Mouse (Mus musculus) megakaryocyte, embryonic 14.5 days (primary cell): ENCODE measurements at regions not wholly inside any gene's neighbourhood (a gene's known extent, or its start where the extent isn't known, plus 50 kb on each side); places are given as distances from the start of the nearest gene placed in this dataset.

Experiments used
- H3K27me3 ChIP-seq: replicated peaks from 2 replicates; pipeline ENCODE3; 2012; ENCODE audit warnings: inconsistent platforms
- H3K36me3 ChIP-seq: replicated peaks from 2 replicates; pipeline ENCODE3; 2012; ENCODE audit warnings: low read length, inconsistent platforms, mixed read lengths
- H3K4me1 ChIP-seq: 2 replicates; pipeline ENCODE4 v1.6.1; 2012; ENCODE audit warnings: inconsistent platforms
- H3K4me3 ChIP-seq: replicated peaks from 2 replicates; pipeline ENCODE3; 2012; ENCODE audit warnings: moderate library complexity, mild to moderate bottlenecking, inconsistent platforms
- H3K9me3 ChIP-seq: 2 replicates; pipeline ENCODE4 v1.6.1; 2012; ENCODE audit warnings: inconsistent platforms
- FLI1 ChIP-seq: IDR thresholded peaks from 2 replicates; pipeline ENCODE4 v1.6.1; 2012; ENCODE audit warnings: low read length, inconsistent platforms, mixed read lengths
- GATA1 ChIP-seq: IDR thresholded peaks from 3 replicates; pipeline ENCODE4 v1.6.1; 2012; ENCODE audit warnings: mixed read lengths, low read length, inconsistent platforms, borderline replicate concordance

- TF ChIP-seq FLI1 (no peak), GATA1 (no peak)
- H3K9me3 ChIP-seq = peaks cover 32% of the 10 kb centered on the region
- no peaks in the 10 kb centered on the region for H3K36me3 ChIP-seq
- H3K4me3 ChIP-seq = no peak overlapping the region
- no peaks in the 10 kb centered on the region for H3K4me1 ChIP-seq
- H3K27me3 ChIP-seq = no peaks in the 10 kb centered on the region
Observed at GRCm38 (mm10) chr5:52309317-52310060, 54.1 kb upstream of the Sod3 start.

- Histone ChIP-seq H3K36me3 (no peaks in the 10 kb centered on the region), H3K4me3 (no peak overlapping the region), H3K27me3 (no peaks in the 10 kb centered on the region), H3K9me3 (peaks cover 14% of the 10 kb centered on the region; the same call in 1 of the 2 replicates), H3K4me1 (no peaks in the 10 kb centered on the region)
- TF ChIP-seq FLI1 (no peak), GATA1 (no peak)
Observed at GRCm38 (mm10) chr5:52296303-52296702, 67.3 kb upstream of the Sod3 start.

GRCm38 (mm10) chr5:52294466-52294865 is 69.1 kb upstream of the Sod3 start:
- no peaks in the 10 kb centered on the region for H3K4me1 ChIP-seq
- no peaks in the 10 kb centered on the region for H3K27me3 ChIP-seq
- TF ChIP-seq GATA1 = no peak
- no peak for TF ChIP-seq FLI1
- H3K4me3 ChIP-seq = no peak overlapping the region
- no peaks in the 10 kb centered on the region for H3K36me3 ChIP-seq
- peaks cover 14% of the 10 kb centered on the region; the same call in 1 of the 2 replicates for H3K9me3 ChIP-seq

GRCm38 (mm10) chr5:52288319-52288718 is 75.3 kb upstream of the Sod3 start:
- H3K36me3 ChIP-seq = no peaks in the 10 kb centered on the region
- no peak overlapping the region for H3K4me3 ChIP-seq
- peaks cover 10% of the 10 kb centered on the region for H3K9me3 ChIP-seq
- H3K4me1 ChIP-seq = no peaks in the 10 kb centered on the region
- no peaks in the 10 kb centered on the region for H3K27me3 ChIP-seq
- TF ChIP-seq FLI1 (no peak), GATA1 (no peak)

- no peaks in the 10 kb centered on the region for H3K4me1 ChIP-seq
- no peak overlapping the region for H3K4me3 ChIP-seq
- peaks cover 20% of the 10 kb centered on the region for H3K9me3 ChIP-seq
- no peaks in the 10 kb centered on the region for H3K27me3 ChIP-seq
- H3K36me3 ChIP-seq = no peaks in the 10 kb centered on the region
- TF ChIP-seq FLI1 (no peak), GATA1 (no peak)
Observed at GRCm38 (mm10) chr5:52280871-52281270, 82.7 kb upstream of the Sod3 start.

GRCm38 (mm10) chr5:52278111-52278510 is 85.5 kb upstream of the Sod3 start:
- Histone ChIP-seq H3K36me3 (no peaks in the 10 kb centered on the region), H3K4me1 (no peaks in the 10 kb centered on the region), H3K4me3 (no peak overlapping the region), H3K27me3 (no peaks in the 10 kb centered on the region), H3K9me3 (peaks cover 25% of the 10 kb centered on the region)
- TF ChIP-seq FLI1 (no peak), GATA1 (no peak)

- TF ChIP-seq GATA1 = no peak
- TF ChIP-seq FLI1 = no peak
- Histone ChIP-seq H3K4me1 (no peaks in the 10 kb centered on the region), H3K4me3 (no peak overlapping the region), H3K36me3 (no peaks in the 10 kb centered on the region), H3K9me3 (peaks cover 21% of the 10 kb centered on the region), H3K27me3 (no peaks in the 10 kb centered on the region)
Observed at GRCm38 (mm10) chr5:52263214-52263613, 72.9 kb upstream of the Dhx15 start.

- H3K27me3 ChIP-seq = no peaks in the 10 kb centered on the region
- H3K36me3 ChIP-seq = no peaks in the 10 kb centered on the region
- H3K4me3 ChIP-seq = no peak overlapping the region
- peaks cover 21% of the 10 kb centered on the region for H3K9me3 ChIP-seq
- TF ChIP-seq GATA1 (no peak), FLI1 (no peak)
- H3K4me1 ChIP-seq = no peaks in the 10 kb centered on the region
Observed at GRCm38 (mm10) chr5:52258075-52258474, 67.8 kb upstream of the Dhx15 start.

- Histone ChIP-seq H3K36me3 (no peaks in the 10 kb centered on the region), H3K4me3 (no peak overlapping the region), H3K27me3 (no peaks in the 10 kb centered on the region), H3K9me3 (peaks cover 23% of the 10 kb centered on the region), H3K4me1 (peaks cover 5% of the 10 kb centered on the region)
- TF ChIP-seq GATA1 (no peak), FLI1 (no peak)
Observed at GRCm38 (mm10) chr5:52254602-52255071, 64.3 kb upstream of the Dhx15 start.

- peak overlapping the region; percentile 67 for H3K4me3 ChIP-seq
- peaks cover 22% of the 10 kb centered on the region for H3K9me3 ChIP-seq
- H3K36me3 ChIP-seq = no peaks in the 10 kb centered on the region
- H3K4me1 ChIP-seq = peaks cover 7% of the 10 kb centered on the region
- no peak for TF ChIP-seq GATA1
- no peak for TF ChIP-seq FLI1
- no peaks in the 10 kb centered on the region for H3K27me3 ChIP-seq
Observed at GRCm38 (mm10) chr5:52249804-52250203, 59.5 kb upstream of the Dhx15 start.
